In the genomic region with DNA sequence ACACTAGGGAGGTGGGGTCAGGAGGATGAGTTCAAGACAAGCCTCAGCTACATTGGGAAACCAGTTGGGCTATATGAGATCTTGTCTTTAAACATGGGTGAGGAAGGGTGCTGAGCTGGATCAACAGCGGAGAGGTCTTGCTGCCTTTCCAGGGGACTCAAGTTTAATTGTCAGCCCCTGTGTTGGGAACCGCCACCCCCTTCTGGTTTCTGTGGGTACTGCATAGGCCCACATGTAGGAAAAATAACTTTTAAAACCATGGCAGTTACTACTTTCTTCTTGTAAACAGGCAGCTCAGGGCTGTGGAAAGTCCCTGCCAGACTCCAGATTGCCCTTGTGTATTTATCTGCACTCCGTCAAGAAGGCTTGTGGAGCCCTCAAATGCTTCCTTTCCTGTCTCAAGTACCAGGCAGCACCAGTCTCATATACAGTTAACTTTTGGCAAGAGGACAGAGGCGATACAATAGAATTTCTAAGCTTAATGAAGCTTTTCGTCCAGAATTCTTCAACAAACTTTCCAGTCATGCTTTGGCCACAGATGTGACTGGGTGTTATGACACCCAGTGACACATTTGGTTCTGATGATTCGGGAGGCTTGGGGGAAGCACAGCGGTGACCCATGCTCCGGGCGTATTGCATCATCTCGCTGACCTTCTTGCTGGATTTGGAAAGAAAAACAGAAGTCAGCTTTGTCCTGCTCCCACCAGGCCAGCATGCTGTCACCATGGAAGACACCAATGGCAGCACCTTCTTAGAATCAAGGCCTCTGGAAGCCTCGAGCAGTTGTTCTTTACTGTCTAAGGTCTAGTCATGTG, we compare ENCODE assay signal across 7 mouse cellular contexts. TPM values are rescaled to one million over a fixed set of nuclear protein-coding genes. Genes with fewer than 3 reads are reported as not detected.
DNase-seq lines count a peak whose midpoint lies in the region; ATAC-seq and TF ChIP-seq lines count a peak whose summit lies in the region.

No protein-coding gene starts in this region.

- ATAC-seq in G1E (ENCODE audit: extremely low read depth, insufficient number of reproducible peaks, low FRiP score, poor library complexity, severe bottlenecking): no peak; the same call in 1 of the 2 replicates
- ATAC-seq in lung, embryonic 15.5 days (ENCODE audit: borderline replicate concordance, extremely low read depth, low FRiP score, low TSS enrichment): peak; percentile 29; the same call in 1 of the 2 replicates

- intact Hi-C loops in heart, adult 2 months (cut with DNase I): loop anchor here (2.0 to 10.0 kb wide), 2 partner anchors 77 to 229 kb away; a partner anchor contains a TSS

- 0 out of 2 replicates have a peak, but pooled peaks have one; percentile 18 for TF ChIP-seq EP300 in heart, adult 2 months (IDR thresholded peaks at IDR 0.05; ENCODE audit: insufficient read depth, low read depth, low read length)

- TF ChIP-seq POLR2A in heart, adult 2 months (IDR thresholded peaks at IDR 0.05; ENCODE audit: insufficient read depth, low read depth, low read length): no peak

- peaks cover 25% of the 10 kb centered on the region for H3K27me3 ChIP-seq in G1E (ENCODE audit: insufficient read depth, low read length)
- no peaks in the 10 kb centered on the region; the same call in 1 of the 2 replicates for H3K27me3 ChIP-seq in heart, adult 2 months (ENCODE audit: control insufficient read depth, insufficient read depth, low read length)
- no peaks in the 10 kb centered on the region for H3K27me3 ChIP-seq in lung, embryonic 15.5 days

- no peak overlapping the region for H3K9ac ChIP-seq in heart, adult 2 months (ENCODE audit: low read depth, low read length)
- H3K9ac ChIP-seq in lung, embryonic 15.5 days: no peak overlapping the region

- no peaks in the 10 kb centered on the region for H3K36me3 ChIP-seq in G1E (replicated peaks)
- H3K36me3 ChIP-seq in heart, adult 2 months (ENCODE audit: control insufficient read depth, insufficient read depth, low read length): no peaks in the 10 kb centered on the region
- H3K36me3 ChIP-seq in lung, embryonic 15.5 days: no peaks in the 10 kb centered on the region

- no peak overlapping the region for H3K4me3 ChIP-seq in G1E (ENCODE audit: low read depth, low read length)
- no peak overlapping the region for H3K4me3 ChIP-seq in heart, adult 2 months
- H3K4me3 ChIP-seq in layer of hippocampus, adult 2 months: no peak overlapping the region
- H3K4me3 ChIP-seq in lung, embryonic 15.5 days: no peak overlapping the region

- H3K79me2 ChIP-seq in heart, adult 2 months (replicated peaks; ENCODE audit: control insufficient read depth, insufficient read depth, low read length): no peaks in the 10 kb centered on the region

- WGBS in heart, adult 2 months: 57% methylated on average over 11 of the region's 11 CpGs
- 54% methylated on average over 11 of the region's 11 CpGs for WGBS in lung, embryonic 15.5 days

- H3K4me2 ChIP-seq in lung, embryonic 15.5 days: no peak overlapping the region

- TF ChIP-seq CTCF in G1E (IDR thresholded peaks at IDR 0.05; ENCODE audit: low read depth, low read length): peak; percentile 87
- peak; percentile 87 for TF ChIP-seq CTCF in heart, adult 2 months (IDR thresholded peaks at IDR 0.05)
- TF ChIP-seq CTCF in layer of hippocampus, adult 2 months (conservative IDR thresholded peaks at IDR 0.05): peak; percentile 92

- DNase-seq in CD4-positive helper T cell, adult 2 months (ENCODE audit: low read depth, low spot score): peak; percentile 41
- DNase-seq in G1E (ENCODE audit: low spot score): peak; percentile 32
- DNase-seq in cerebellum, postnatal 10 days: peak; percentile 69 to 77
- peak; percentile 55 to 70 for DNase-seq in heart, adult 2 months
- peak; percentile 43 to 71 for DNase-seq in layer of hippocampus, adult 2 months (ENCODE audit: low spot score in 2 of 2)
- DNase-seq in right cerebral cortex, postnatal 14 days: peak; percentile 72

- peaks cover 2% of the 10 kb centered on the region; the same call in 1 of the 2 replicates for H3K4me1 ChIP-seq in G1E (ENCODE audit: insufficient read depth, low read depth, low read length)
- H3K4me1 ChIP-seq in heart, adult 2 months (ENCODE audit: control insufficient read depth, insufficient read depth, low read length): no peaks in the 10 kb centered on the region
- H3K4me1 ChIP-seq in lung, embryonic 15.5 days: no peaks in the 10 kb centered on the region

- peak overlapping the region; percentile 36 for H3K27ac ChIP-seq in heart, adult 2 months
- H3K27ac ChIP-seq in layer of hippocampus, adult 2 months: peak overlapping the region; percentile 29; the same call in 1 of the 2 replicates
- no peak overlapping the region for H3K27ac ChIP-seq in lung, embryonic 15.5 days

- H3K9me3 ChIP-seq in G1E (replicated peaks): no peaks in the 10 kb centered on the region
- H3K9me3 ChIP-seq in lung, embryonic 15.5 days: no peaks in the 10 kb centered on the region

RNA-seq across cellular contexts. Expression of a gene that starts 1.0 kb away (rescaled TPM):
- total RNA-seq in G1E (2014; fragmentation: Nextera tagmentation) (not detected in 2 replicates), G1E (2017) (not detected in 2 replicates)
- polyA plus RNA-seq in G1E (2012): not detected in 2 replicates
- not detected for total RNA-seq in heart, adult 2 months (2021)
- 0.04 and 0.09 TPM in 2 replicates for polyA plus RNA-seq in heart, adult 2 months (2012; rRNA removed)
- not detected for total RNA-seq in layer of hippocampus, adult 2 months (2021)
- 0.06 and 0.31 TPM in 2 replicates for polyA plus RNA-seq in lung, embryonic 15.5 days (2015; fragmentation: Nextera tagmentation; extraction: Ambion mirVana)

RNA-seq across cellular contexts. Expression of a gene that starts 7.1 kb away (rescaled TPM):
- total RNA-seq in G1E (2014; fragmentation: Nextera tagmentation) (21.9 and 23.0 TPM in 2 replicates), G1E (2017) (13.6 and 14.6 TPM in 2 replicates)
- 6.3 and 7.3 TPM in 2 replicates for polyA plus RNA-seq in G1E (2012)
- 1 to 10 TPM; 4.0 to 5.6 TPM for total RNA-seq in heart, adult 2 months (2021)
- 1.7 and 3.2 TPM in 2 replicates for polyA plus RNA-seq in heart, adult 2 months (2012; rRNA removed)
- total RNA-seq in layer of hippocampus, adult 2 months (2021): 10 to 100 TPM; 19.1 to 21.9 TPM
- 12.8 and 13.1 TPM in 2 replicates for polyA plus RNA-seq in lung, embryonic 15.5 days (2015; fragmentation: Nextera tagmentation; extraction: Ambion mirVana)

RNA-seq across cellular contexts. Expression of a gene that starts 20.5 kb away (rescaled TPM):
- total RNA-seq in G1E (2014; fragmentation: Nextera tagmentation) (not detected in 2 replicates), G1E (2017) (not detected in 2 replicates)
- not detected in 2 replicates for polyA plus RNA-seq in G1E (2012)
- under 1 TPM; 0.82 to 0.86 TPM for total RNA-seq in heart, adult 2 months (2021)
- polyA plus RNA-seq in heart, adult 2 months (2012; rRNA removed): 0.25 and 0.44 TPM in 2 replicates
- 10 to 100 TPM; 27.6 to 28.6 TPM for total RNA-seq in layer of hippocampus, adult 2 months (2021)
- polyA plus RNA-seq in lung, embryonic 15.5 days (2015; fragmentation: Nextera tagmentation; extraction: Ambion mirVana): 0.50 and 2.4 TPM in 2 replicates

RNA-seq across cellular contexts. Expression of a gene that starts 57.1 kb away (rescaled TPM):
- total RNA-seq in G1E (2014; fragmentation: Nextera tagmentation) (48.8 and 53.6 TPM in 2 replicates), G1E (2017) (23.7 and 34.4 TPM in 2 replicates)
- 4.5 and 4.7 TPM in 2 replicates for polyA plus RNA-seq in G1E (2012)
- total RNA-seq in heart, adult 2 months (2021): 10 to 100 TPM; 24.6 to 25.1 TPM
- 18.4 and 30.1 TPM in 2 replicates for polyA plus RNA-seq in heart, adult 2 months (2012; rRNA removed)
- total RNA-seq in layer of hippocampus, adult 2 months (2021): 10 to 100 TPM; 39.9 to 49.9 TPM
- 67.0 and 70.1 TPM in 2 replicates for polyA plus RNA-seq in lung, embryonic 15.5 days (2015; fragmentation: Nextera tagmentation; extraction: Ambion mirVana)

RNA-seq across cellular contexts. Expression of a gene that starts 57.4 kb away (rescaled TPM):
- 124 and 129 TPM in 2 replicates for total RNA-seq in G1E (2014; fragmentation: Nextera tagmentation)
- 169 and 173 TPM in 2 replicates for total RNA-seq in G1E (2017)
- 17.7 TPM in 2 replicates for polyA plus RNA-seq in G1E (2012)
- 100 to 1,000 TPM; 123 to 137 TPM for total RNA-seq in heart, adult 2 months (2021)
- polyA plus RNA-seq in heart, adult 2 months (2012; rRNA removed): 145 and 289 TPM in 2 replicates
- total RNA-seq in layer of hippocampus, adult 2 months (2021): 100 to 1,000 TPM; 156 to 162 TPM
- polyA plus RNA-seq in lung, embryonic 15.5 days (2015; fragmentation: Nextera tagmentation; extraction: Ambion mirVana): 399 and 416 TPM in 2 replicates

Comparison
In these comparisons a context has a peak if more than half of its experiments do, and no peak if none do; other contexts are left out.
1. RNA of a gene that starts 20.5 kb away (total RNA-seq): 27.6 to 28.6 TPM in layer of hippocampus, adult 2 months; 0.82 to 0.86 TPM in heart, adult 2 months and not detected in G1E; every median in the first group is over 10 times any median in the second.
2. Peak in every context shown above with its lines, with median percentiles within 50 percentile points of each other: DNase-seq and CTCF ChIP-seq.